Mouse (Mus musculus) T-helper 1 cell (primary cell): ENCODE measurements around the gene Acacb.

Experiments
- in situ Hi-C: fragments of 300-600 bp; cut with MboI, MseI; formaldehyde crosslinking; loops from one replicate; pipeline ENCODE4 v1.15.1; 2025; ENCODE audit warnings: high pct_unique_total_duplicates

The Acacb gene

DNA sequence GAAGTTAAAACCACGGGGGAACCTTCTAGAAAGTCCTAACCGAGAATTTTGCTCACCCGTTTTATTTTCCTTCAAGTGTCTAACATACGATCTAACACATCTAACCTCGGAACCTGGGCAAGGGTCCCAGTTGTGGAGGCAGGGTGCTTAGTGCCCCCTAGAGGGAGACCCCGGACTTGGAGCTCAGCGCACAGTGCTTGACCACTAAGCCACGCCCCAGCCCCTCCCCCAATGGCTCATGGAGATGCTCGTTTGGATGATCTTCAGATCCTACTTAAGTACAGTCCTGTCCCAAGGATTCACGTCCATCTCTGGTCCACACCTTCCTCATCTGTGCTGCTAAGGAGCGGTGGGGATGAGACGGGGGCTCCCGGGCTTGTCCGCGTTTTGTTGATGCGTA is 28.3 kb downstream of the Acacb start:
- in situ Hi-C loops = no loop called here

- in situ Hi-C loops = no loop called here
Observed at GRCm38 (mm10) chr5:114175596-114176171, 29.3 kb downstream of the Acacb start.

GRCm38 (mm10) chr5:114176548-114177400 is 30.4 kb downstream of the Acacb start:
- in situ Hi-C loops = no loop called here

DNA sequence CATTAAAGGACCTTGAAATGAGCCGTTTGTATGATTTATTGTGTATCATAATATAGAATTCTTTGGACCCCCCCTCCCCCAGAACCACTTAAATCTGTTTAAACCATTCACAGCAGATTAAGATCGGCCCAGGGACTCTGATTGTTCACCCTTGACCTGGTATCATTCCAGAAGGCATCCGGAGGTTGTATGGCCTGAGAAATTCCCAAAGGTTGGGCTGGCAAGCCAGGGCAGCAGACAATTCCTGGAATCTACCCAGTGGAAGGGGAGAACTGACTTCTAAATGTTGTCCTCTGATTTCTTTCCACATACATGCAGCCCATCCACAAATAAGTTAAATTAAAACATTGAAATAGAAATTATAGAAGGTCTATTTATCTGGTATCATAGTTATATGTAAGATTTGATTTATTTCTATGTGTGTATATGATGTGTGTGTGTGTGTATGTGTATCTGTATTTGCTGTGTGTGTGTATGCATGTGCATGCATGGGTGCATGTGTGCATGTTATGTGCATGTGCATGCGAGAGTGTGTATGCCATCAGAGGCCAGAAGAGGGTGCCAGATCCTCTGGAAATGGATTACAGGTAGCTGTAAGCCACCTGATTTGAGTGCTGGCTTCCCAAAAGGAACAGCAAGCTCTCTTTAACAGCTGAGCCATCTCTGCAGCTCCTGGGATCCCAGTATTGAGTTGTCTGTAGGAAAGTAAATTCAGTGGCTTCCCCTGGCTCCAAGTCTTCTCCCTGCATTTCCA is 31.8 kb downstream of the Acacb start:
- in situ Hi-C loops = no loop called here

DNA sequence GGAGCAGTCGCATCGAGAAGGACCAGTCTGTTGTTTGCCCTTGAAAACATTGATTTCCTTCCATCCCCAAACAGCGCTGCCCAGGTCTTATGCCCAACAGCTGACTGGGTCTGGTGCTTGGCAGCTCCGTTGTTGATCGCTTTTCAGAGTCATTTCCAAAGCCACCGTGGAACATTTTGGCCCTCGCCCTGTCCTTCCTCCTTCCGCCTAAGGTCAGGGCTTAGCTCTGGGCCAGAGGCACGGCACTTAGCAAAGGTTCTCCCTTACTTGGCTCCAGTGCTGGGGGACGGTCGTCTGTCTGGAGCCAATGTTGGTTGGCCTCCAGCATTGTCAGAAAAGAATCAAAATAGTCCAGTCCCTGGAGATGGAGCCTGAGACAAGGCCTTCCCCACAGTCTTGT is 33.2 kb downstream of the Acacb start:
- in situ Hi-C loops = no loop called here

- in situ Hi-C loops = loop anchor here (5.0 kb wide), 1 partner anchor 1214 kb away; no protein-coding TSS in a partner anchor
Observed at GRCm38 (mm10) chr5:114183493-114183892, 37.2 kb downstream of the Acacb start.

GRCm38 (mm10) chr5:114187108-114187507 is 40.8 kb downstream of the Acacb start:
- in situ Hi-C loops = no loop called here

GRCm38 (mm10) chr5:114188900-114189464 is 42.6 kb downstream of the Acacb start:
- in situ Hi-C loops = no loop called here

GRCm38 (mm10) chr5:114194161-114194560 is 47.8 kb downstream of the Acacb start:
- in situ Hi-C loops = no loop called here

DNA sequence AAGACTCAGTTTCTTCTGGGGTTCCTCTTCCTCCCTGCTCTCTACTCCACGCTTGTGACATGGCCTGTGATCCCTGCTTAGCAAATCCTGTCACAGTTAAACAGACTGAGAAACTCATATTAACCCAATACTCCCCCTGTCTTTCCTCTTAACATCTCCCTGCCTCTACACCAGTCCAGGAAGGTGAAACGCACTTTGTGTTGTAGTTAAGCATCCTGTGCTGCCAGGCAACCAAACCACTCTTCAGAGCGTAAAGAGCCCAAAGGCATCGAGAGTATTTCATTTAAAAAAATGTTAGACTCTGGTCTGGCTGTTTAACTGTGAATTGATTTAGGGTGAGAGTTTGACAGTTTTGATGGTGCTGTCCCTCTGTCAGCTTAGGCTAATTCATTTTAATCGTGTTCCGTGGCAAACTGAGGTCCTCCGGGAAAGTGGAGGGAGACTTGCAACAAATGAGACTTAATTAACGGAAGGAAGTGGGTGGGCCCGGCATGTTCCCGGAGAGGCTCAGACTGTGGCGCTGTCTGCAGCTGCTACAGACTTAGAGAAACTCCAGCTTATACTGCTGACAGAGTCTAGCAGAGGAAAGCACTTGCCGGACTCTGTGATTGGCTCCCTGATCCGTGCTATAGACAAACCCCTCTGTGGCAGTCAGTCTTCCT is 52.9 kb downstream of the Acacb start:
- in situ Hi-C loops = no loop called here

DNA sequence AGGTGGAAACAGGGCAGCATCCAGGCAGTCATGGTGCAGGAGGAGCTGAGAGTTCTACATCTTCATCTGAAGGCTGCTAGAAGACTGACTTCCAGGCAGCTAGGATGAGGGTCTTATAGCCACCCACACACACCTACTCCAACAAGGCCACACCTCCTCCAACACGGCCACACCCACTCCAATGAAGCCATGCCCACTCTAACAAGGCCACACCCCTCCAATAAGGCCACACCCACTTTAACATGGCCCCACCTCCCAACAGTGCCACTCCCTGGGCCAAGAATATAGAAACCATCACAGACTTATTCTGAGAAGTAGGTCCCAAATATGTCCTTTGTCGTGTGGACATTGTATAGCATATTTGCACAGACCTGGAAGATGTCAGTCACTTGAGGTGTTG is 59.8 kb downstream of the Acacb start:
- in situ Hi-C loops = no loop called here

DNA sequence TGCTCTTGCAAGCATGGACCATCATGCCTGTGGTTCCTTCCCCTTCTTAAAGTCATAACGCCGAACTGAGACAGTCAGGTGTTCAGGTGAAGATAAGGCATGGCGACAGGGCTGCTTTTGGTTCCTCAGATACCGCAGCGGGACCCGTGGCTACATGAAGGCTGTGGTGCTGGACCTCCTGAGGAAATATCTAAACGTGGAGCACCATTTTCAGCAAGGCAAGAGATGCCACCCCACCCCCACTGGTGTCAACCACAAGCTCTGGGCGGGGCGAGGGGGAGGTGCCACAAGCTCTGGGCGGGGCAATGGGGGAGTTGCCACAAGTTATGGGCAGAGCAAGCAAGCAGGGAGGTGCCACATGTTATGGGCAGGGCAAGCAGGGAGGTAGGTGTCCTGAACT is 66.8 kb downstream of the Acacb start:
- in situ Hi-C loops = no loop called here

GRCm38 (mm10) chr5:114218771-114219170 is 72.4 kb downstream of the Acacb start:
- in situ Hi-C loops = no loop called here

- in situ Hi-C loops = no loop called here
Observed at GRCm38 (mm10) chr5:114226051-114226450, 79.7 kb downstream of the Acacb start.

DNA sequence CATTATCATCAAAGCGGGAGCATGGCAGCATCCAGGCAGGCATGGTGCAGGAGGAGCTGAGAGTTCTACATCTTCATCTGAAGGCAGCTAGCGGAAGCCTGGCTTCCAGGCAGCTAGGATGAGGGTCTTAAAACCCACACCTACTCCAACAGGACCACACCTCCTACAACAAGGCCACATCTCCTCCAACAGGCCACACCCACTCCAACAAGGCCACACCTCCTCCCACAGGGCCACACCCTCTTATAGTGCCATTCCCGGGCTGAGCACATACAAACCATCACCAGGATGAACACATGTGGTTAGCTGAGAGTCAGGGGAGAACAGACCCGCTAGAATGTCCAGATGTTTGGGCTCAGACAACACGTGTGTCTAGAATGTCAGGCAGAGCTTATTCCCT is 82.6 kb downstream of the Acacb start:
- in situ Hi-C loops = no loop called here

- in situ Hi-C loops = no loop called here
Observed at GRCm38 (mm10) chr5:114238924-114239323, 92.6 kb downstream of the Acacb start.

GRCm38 (mm10) chr5:114239737-114240136 is 93.4 kb downstream of the Acacb start:
- in situ Hi-C loops = no loop called here

- in situ Hi-C loops = loop anchor here (5.0 kb wide), 1 partner anchor 66 kb away; no protein-coding TSS in a partner anchor
Observed at GRCm38 (mm10) chr5:114246465-114246864, 100.1 kb downstream of the Acacb start.

GRCm38 (mm10) chr5:114248174-114248589 is 101.8 kb downstream of the Acacb start:
- in situ Hi-C loops = loop anchor here (5.0 kb wide), 1 partner anchor 64 kb away; no protein-coding TSS in a partner anchor

- in situ Hi-C loops = loop anchor here (10.0 kb wide), 1 partner anchor 1605 kb away; no protein-coding TSS in a partner anchor
Observed at GRCm38 (mm10) chr5:114259495-114259894, 113.2 kb downstream of the Acacb start.

DNA sequence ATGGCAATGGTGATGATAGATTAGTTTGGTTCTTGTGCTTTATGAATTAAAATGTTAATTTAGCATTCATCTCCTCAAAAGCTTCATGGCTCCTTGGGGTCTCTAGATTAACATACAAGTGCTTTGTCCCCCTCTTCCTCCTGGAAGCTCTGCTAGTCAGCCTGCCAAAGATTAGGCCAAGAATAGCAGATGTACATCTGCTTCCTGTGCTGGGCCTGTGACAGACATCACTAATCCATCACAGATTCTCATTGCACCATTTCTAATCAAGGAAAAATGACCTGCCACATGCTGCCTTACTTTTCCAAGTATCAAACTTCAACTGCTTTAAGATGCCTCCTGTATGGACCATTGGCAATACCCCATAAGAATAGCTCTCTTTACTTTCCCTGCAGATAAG is 115.2 kb downstream of the Acacb start:
- in situ Hi-C loops = no loop called here
